Mouse (Mus musculus): Measurements from ENCODE around the gene Fbln2.

DNA sequence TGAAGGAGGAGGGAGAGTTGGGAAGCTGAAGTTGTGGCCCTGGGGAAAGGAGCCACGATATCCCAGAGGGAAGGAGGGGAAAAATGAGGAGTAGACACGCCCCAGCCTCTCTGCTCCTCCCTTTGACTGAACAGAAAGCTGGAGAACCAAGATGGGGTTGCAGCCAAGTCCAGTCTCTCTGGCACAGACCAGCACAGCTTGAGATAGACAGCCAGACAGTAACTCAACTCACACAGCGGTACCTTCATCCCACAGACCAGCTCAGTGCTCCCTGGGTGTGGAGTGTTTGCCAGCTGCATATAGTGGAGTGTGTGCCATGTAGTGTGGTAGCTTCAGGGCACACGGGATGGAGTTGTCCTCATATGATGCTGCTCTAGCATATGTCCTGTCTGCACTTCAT lies 16.7 kb downstream of the Fbln2 start:
- TF ChIP-seq CHD2 (IDR thresholded peaks at IDR 0.05; ENCODE audit: low read length) (no peak), MAZ (IDR thresholded peaks at IDR 0.05; ENCODE audit: low read depth, low read length) (no peak), USF2 (conservative IDR thresholded peaks at IDR 0.05; ENCODE audit: low read depth, low read length) (no peak), KAT2A (IDR thresholded peaks at IDR 0.05; ENCODE audit: insufficient replicate concordance, low read length) (no peak), CTCF (conservative IDR thresholded peaks at IDR 0.05 in 1 of 2, IDR thresholded peaks at IDR 0.05 in 1 of 2; ENCODE audit: low read depth in 2 of 2, low read length in 2 of 2) (no peak), POLR2A (IDR thresholded peaks at IDR 0.05; ENCODE audit: low read depth, low read length) (no peak), USF1 (IDR thresholded peaks at IDR 0.05; ENCODE audit: low read depth, low read length) (no peak), JUND (conservative IDR thresholded peaks at IDR 0.05; ENCODE audit: low read depth, low read length) (no peak), ZC3H11A (IDR thresholded peaks at IDR 0.05; ENCODE audit: low read depth, low read length) (no peak), GABPA (IDR thresholded peaks at IDR 0.05; ENCODE audit: insufficient replicate concordance, low read depth, low read length) (no peak), POLR2AphosphoS2 (IDR thresholded peaks at IDR 0.05; ENCODE audit: low read depth, low read length) (no peak), MEF2A (IDR thresholded peaks at IDR 0.05; ENCODE audit: borderline replicate concordance, low read depth, low read length) (no peak)

Data from CH12.LX (cell line).